Mouse (Mus musculus): ENCODE results near the gene Tmem259. TPM values are rescaled to one million over a fixed set of nuclear protein-coding genes. Genes with fewer than 3 reads are reported as not detected.
A peak's percentile ranks its signal among the peaks of the same experiment; 100 is the strongest.

The Tmem259 gene
- total and polyA plus RNA-seq, 2 experiments, result 35.7 to 259 TPM

DNA sequence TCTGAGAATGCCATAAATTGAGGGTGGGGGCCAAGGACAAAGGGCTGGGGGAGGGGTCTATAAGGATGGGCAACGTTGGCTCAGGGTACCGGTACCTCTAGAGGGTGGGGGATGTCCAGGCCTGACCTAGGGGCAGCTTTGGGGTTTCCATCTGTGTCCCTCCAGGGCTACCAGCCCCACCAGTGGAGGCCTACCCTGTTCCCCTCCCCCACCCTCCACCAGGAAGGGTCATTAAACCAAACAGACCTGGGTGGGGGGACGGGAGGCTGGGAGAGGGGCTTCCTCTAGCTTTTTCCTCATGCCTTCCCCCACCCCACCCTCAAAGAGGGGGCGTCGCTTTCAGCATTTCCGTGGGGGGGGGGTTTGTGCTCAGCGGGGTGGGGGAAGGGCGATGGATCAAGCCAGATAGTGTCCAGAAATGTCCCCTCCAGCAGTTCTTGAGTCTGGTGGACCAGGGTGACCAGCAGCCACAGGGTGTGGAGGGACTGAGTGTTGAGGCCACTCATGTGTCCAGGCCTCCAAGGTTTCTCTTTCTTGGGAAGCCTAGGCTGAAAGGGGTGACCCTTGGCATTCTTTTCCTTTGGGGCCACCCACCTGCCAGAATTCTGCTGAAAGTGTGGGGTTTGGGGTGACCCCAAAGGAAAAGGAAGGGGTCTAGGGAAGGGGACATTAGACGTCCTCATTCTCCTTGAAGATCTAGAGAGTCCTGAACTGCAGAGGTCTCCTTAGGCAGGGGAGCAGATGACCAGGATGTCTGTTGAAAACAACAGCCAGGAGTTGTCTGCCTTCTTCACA is 55.0 kb downstream of the Tmem259 start:
- Histone ChIP-seq H3K27me3 (ENCODE audit: control insufficient read depth, insufficient read depth, low read length) (no peaks in the 10 kb centered on the region), H3K9ac (ENCODE audit: low read depth, low read length) (no peak overlapping the region), H3K4me1 (ENCODE audit: control insufficient read depth, insufficient read depth, low read length) (peaks cover 19% of the 10 kb centered on the region), H3K36me3 (ENCODE audit: control insufficient read depth, insufficient read depth, low read length) (no peaks in the 10 kb centered on the region), H3K4me3 (ENCODE audit: insufficient read depth, low read depth, low read length) (no peak overlapping the region), H3K79me2 (ENCODE audit: control insufficient read depth, insufficient read depth, low read length) (no peaks in the 10 kb centered on the region), H3K27ac (replicated peaks; ENCODE audit: insufficient read depth, low read depth, low read length) (no peak overlapping the region)
- DNase-seq (ENCODE audit: extremely low read depth, low read depth, low spot score), result no peak
- WGBS, result 43% methylated on average over 9 of the region's 9 CpGs
- TF ChIP-seq CTCF (IDR thresholded peaks at IDR 0.05; ENCODE audit: low read depth, low read length) (no peak), POLR2A (IDR thresholded peaks at IDR 0.05; ENCODE audit: extremely low read depth, insufficient read depth, low read length) (no peak)

DNA sequence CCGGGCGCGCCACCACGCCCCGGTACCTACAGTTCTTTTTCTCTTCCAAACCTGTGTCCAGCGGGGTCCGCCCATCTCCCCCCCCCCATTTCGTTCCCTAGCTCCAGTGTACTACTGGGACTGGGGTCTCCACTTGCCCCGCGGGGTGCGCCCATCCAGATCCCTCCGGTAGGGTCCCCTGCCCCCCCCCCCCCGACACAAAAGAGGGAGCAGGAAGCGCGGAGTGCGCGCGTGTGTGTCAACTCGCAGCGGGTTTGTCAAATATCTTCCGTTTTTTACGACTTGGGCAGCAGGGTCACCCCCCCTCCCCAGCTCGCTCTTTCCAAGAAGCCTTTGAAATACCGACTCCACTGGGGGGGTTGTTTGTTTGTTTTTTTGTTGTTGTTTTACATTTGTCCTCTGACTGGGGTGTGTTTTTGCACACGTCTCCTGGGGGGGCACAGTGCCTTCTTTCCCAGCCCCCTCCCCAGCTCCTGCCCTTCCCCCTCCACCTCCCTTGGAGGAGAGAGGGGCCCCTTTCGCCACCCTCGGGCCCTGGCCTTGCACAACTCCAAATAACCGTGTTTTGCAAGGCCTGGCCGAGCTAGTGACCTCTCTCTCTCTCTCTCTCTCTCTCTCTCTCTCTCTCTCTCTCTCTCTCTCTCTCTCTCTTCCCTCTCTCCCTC is 56.0 kb downstream of the Tmem259 start:
- no peak for TF ChIP-seq POLR2A (IDR thresholded peaks at IDR 0.05; ENCODE audit: extremely low read depth, insufficient read depth, low read length)
- TF ChIP-seq CTCF (IDR thresholded peaks at IDR 0.05; ENCODE audit: low read depth, low read length), result no peak
- Histone ChIP-seq H3K27ac (replicated peaks; ENCODE audit: insufficient read depth, low read depth, low read length) (no peak overlapping the region), H3K27me3 (ENCODE audit: control insufficient read depth, insufficient read depth, low read length) (no peaks in the 10 kb centered on the region), H3K4me1 (ENCODE audit: control insufficient read depth, insufficient read depth, low read length) (peaks cover 10% of the 10 kb centered on the region), H3K79me2 (ENCODE audit: control insufficient read depth, insufficient read depth, low read length) (no peaks in the 10 kb centered on the region), H3K4me3 (ENCODE audit: insufficient read depth, low read depth, low read length) (peak overlapping the region; percentile 88), H3K9ac (ENCODE audit: low read depth, low read length) (peak overlapping the region; percentile 87), H3K36me3 (ENCODE audit: control insufficient read depth, insufficient read depth, low read length) (no peaks in the 10 kb centered on the region)
- whole genome bisulfite sequencing, result under 1% methylated on average over 28 of the region's 29 CpGs
- DNase-seq (ENCODE audit: extremely low read depth, low read depth, low spot score), result peak; percentile 54

DNA sequence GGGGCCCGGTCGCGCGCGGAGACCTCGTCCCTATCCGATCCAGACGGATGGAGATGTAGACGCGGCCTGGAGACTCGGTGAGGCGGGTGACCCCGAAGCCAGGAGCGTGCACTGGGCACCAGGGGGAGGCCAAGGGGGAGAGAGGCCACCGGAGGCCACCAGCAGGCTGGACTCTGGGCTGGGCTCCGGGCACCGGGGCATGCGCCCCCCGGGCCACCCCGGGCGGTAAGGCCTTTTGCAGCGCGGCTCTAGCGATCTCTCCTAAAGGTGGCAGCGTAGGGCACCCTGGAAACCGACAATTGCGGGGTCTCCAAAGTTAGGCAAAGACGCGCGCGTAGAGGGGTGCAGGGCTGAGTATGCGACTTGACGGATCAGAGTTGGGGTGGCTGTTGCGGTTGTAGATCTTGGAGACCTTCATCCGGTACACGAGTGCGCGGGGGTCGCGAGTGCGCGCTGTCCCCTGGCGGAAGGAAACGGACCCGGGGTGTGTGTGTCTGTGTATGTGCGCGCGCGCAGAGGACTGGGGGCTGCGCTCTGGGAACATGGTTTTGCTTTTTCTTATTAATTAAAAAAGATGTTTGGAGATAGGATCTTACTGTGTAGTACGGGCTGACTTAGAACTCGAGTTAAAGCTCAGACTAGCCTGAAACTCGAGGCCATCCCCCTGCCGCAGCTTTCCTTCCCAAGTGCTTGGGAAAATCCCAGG is 56.7 kb downstream of the Tmem259 start:
- Histone ChIP-seq H3K27ac (replicated peaks; ENCODE audit: insufficient read depth, low read depth, low read length) (peak overlapping the region; percentile 31), H3K27me3 (ENCODE audit: control insufficient read depth, insufficient read depth, low read length) (no peaks in the 10 kb centered on the region), H3K79me2 (ENCODE audit: control insufficient read depth, insufficient read depth, low read length) (no peaks in the 10 kb centered on the region), H3K36me3 (ENCODE audit: control insufficient read depth, insufficient read depth, low read length) (no peaks in the 10 kb centered on the region), H3K4me1 (ENCODE audit: control insufficient read depth, insufficient read depth, low read length) (peaks cover 8% of the 10 kb centered on the region), H3K4me3 (ENCODE audit: insufficient read depth, low read depth, low read length) (peak overlapping the region; percentile 88), H3K9ac (ENCODE audit: low read depth, low read length) (peak overlapping the region; percentile 87)
- TF ChIP-seq POLR2A (IDR thresholded peaks at IDR 0.05; ENCODE audit: extremely low read depth, insufficient read depth, low read length) (no peak), CTCF (IDR thresholded peaks at IDR 0.05; ENCODE audit: low read depth, low read length) (peak; percentile 11; the same call in 1 of the 2 replicates)
- WGBS, result under 1% methylated on average over 54 of the region's 54 CpGs
- no peak for DNase-seq (ENCODE audit: extremely low read depth, low read depth, low spot score)

DNA sequence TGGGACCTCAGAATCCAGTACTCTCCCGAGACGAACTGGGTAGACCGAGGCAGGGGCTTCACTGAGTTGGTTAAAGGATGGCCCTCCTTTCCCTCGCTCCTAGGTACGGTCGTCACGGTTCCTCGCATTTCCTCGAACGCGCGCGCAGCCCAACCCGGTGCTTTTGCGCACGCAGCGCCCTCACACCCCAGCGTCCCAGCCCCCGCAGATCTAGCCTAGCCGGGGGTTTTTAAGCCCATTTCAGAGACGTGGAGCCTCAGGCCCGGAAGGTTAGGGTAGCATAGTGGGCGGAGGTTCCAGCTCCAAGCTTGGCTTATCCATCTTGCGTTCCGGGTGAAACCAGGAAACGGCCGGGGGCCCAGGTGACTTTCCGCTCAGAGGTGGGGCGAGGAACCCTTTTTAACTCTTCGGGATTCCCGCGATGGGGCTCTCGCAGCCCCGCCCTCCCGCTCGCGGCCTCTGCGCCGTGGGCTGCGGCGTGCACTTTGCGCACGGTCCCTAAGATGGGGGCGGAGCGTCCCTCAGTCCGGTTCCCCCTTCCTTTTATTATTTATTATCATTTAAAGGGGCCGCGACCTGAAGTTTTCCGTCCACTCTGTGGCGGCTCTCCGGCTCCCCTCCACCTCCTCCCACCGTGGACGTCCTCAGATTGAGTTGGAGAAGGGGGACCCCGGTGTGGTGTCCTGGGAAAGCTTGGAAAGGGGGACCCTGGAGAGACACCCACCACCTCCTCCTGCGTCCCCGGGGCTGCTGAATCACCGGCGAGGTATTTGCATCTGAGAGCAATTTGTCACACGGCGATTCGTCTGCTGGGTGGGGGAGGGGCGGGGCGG is 57.4 kb downstream of the Tmem259 start, which contains the start of gene Arid3a:
Arid3a (plus strand) TSS at position 553 of the 833 bp plus-strand sequence.
- under 1% methylated on average over 63 of the region's 63 CpGs for WGBS
- Histone ChIP-seq H3K79me2 (ENCODE audit: control insufficient read depth, insufficient read depth, low read length) (no peaks in the 10 kb centered on the region), H3K9ac (ENCODE audit: low read depth, low read length) (peak within 1 kb of the TSS; percentile 87), H3K36me3 (ENCODE audit: control insufficient read depth, insufficient read depth, low read length) (no peaks in the 10 kb centered on the region), H3K4me1 (ENCODE audit: control insufficient read depth, insufficient read depth, low read length) (peaks cover 8% of the 10 kb centered on the region), H3K27ac (replicated peaks; ENCODE audit: insufficient read depth, low read depth, low read length) (peak within 1 kb of the TSS; percentile 66), H3K4me3 (ENCODE audit: insufficient read depth, low read depth, low read length) (peak within 1 kb of the TSS; percentile 88), H3K27me3 (ENCODE audit: control insufficient read depth, insufficient read depth, low read length) (no peaks in the 10 kb centered on the region; the same call in 1 of the 2 replicates)
- DNase-seq (ENCODE audit: extremely low read depth, low read depth, low spot score), result peak; percentile 60
- TF ChIP-seq POLR2A (IDR thresholded peaks at IDR 0.05; ENCODE audit: extremely low read depth, insufficient read depth, low read length) (no peak), CTCF (IDR thresholded peaks at IDR 0.05; ENCODE audit: low read depth, low read length) (no peak)

DNA sequence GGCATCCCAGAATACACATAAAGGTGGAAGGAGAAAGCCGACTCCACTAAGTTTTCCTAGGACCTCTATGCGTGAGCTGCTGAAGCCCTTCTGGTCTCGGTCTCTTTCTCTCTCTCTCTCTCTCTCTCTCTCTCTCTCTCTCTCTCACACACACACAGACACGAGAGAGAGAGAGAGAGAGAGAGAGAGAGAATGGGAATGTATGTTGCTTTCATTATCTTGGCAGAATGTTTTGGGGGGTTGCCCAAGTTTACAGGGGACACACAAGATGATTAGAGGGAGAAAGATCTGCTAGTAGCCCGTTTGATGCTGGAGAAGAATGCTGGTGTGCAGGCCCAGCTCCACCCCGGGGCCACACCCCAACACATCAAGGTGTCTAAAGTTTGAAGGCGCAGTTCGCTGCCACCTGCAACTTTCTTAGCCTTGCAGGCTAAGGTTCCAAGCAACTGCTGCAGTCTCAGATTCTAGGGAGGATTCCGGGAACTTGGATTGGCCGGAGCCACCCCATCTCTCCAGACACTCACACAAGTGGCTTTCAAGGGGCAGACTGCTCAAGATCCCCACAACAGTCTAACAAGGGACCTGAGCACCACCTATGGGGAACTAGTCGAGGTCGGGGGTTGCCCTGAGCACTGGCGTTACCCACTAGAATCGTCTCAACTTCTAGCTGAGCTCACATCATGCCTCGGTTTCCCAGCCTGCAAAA is 58.2 kb downstream of the Tmem259 start:
- Histone ChIP-seq H3K27ac (replicated peaks; ENCODE audit: insufficient read depth, low read depth, low read length) (no peak overlapping the region), H3K9ac (ENCODE audit: low read depth, low read length) (peak overlapping the region; percentile 75), H3K4me3 (ENCODE audit: insufficient read depth, low read depth, low read length) (peak overlapping the region; percentile 88), H3K79me2 (ENCODE audit: control insufficient read depth, insufficient read depth, low read length) (no peaks in the 10 kb centered on the region), H3K27me3 (ENCODE audit: control insufficient read depth, insufficient read depth, low read length) (peaks cover 3% of the 10 kb centered on the region), H3K4me1 (ENCODE audit: control insufficient read depth, insufficient read depth, low read length) (peaks cover 8% of the 10 kb centered on the region), H3K36me3 (ENCODE audit: control insufficient read depth, insufficient read depth, low read length) (no peaks in the 10 kb centered on the region)
- no peak for DNase-seq (ENCODE audit: extremely low read depth, low read depth, low spot score)
- 31% methylated on average over 14 of the region's 15 CpGs for WGBS
- TF ChIP-seq CTCF (IDR thresholded peaks at IDR 0.05; ENCODE audit: low read depth, low read length), result no peak
- no peak for TF ChIP-seq POLR2A (IDR thresholded peaks at IDR 0.05; ENCODE audit: extremely low read depth, insufficient read depth, low read length)
